Mouse (Mus musculus): ENCODE results near the gene Sec11a. TPM values are rescaled to one million over a fixed set of nuclear protein-coding genes. Genes with fewer than 3 reads are reported as not detected.
A peak's percentile ranks its signal among the peaks of the same experiment; 100 is the strongest.
"Not testable (repeated sequence)": the region's sequence is repeated elsewhere in the genome, so short reads cannot be mapped to it uniquely, and the experiment has no call there.

Sec11a gene
- total RNA-seq (2015; ENCODE audit: low replicate concordance) (59.5 and 114 TPM in 2 replicates), total RNA-seq (2017; ENCODE audit: low replicate concordance) (60.1 and 88.2 TPM in 2 replicates)

GRCm38 (mm10) chr7:80947445-80948350 lies at the start of gene Sec11a:
Gene Sec11a (minus strand): TSS chr7:80947780.
- peak; percentile 99 for ATAC-seq (replicated peaks; ENCODE audit: low FRiP score, poor library complexity, severe bottlenecking)

DNA sequence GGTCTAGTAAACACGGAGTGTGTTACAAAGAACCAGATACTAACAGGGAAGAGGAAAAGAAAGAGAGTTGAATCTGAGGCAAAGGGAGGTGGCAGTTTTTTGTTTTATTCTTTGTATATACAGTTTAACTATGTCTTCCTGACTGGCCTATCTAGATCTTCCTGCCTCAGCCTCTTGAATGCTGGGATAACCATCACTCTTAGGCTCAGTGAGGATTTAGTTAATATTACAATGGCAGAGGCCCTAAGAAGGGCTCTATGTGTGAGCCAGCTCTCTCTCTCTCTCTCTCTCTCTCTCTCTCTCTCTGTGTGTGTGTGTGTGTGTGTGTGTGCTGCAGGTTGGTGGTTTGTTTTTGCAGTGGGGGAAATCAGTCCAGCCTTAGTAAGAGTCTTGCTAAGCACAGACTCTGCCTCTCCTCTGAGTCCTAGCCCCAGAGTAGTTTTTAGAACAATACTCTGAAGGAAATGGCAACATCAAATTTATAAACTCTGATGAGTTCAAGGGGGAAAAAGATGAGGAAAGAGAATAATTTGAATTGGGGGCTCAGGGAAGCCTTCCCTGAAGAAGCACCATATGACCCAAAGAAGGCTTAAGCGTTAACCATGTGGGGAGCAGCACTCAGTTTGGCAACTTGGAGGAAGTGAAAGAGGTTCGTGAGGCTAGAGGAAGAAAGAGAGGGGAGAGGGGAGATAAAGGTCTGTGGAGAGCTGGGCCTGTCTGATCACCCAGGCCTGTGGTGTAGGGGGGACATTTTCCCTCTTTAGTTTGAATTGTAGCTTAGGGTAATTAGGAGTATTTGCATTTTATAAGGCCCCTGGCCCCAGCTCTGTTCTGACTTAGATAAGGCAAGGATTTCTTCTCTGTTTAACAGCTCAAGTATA lies 47.9 kb upstream of the Sec11a start:
- no peak for ATAC-seq (replicated peaks; ENCODE audit: low FRiP score, poor library complexity, severe bottlenecking)

- ATAC-seq (replicated peaks; ENCODE audit: low FRiP score, poor library complexity, severe bottlenecking) = no peak
These were observed 47.1 kb upstream of the Sec11a start for GRCm38 (mm10) chr7:80994663-80995005.

DNA sequence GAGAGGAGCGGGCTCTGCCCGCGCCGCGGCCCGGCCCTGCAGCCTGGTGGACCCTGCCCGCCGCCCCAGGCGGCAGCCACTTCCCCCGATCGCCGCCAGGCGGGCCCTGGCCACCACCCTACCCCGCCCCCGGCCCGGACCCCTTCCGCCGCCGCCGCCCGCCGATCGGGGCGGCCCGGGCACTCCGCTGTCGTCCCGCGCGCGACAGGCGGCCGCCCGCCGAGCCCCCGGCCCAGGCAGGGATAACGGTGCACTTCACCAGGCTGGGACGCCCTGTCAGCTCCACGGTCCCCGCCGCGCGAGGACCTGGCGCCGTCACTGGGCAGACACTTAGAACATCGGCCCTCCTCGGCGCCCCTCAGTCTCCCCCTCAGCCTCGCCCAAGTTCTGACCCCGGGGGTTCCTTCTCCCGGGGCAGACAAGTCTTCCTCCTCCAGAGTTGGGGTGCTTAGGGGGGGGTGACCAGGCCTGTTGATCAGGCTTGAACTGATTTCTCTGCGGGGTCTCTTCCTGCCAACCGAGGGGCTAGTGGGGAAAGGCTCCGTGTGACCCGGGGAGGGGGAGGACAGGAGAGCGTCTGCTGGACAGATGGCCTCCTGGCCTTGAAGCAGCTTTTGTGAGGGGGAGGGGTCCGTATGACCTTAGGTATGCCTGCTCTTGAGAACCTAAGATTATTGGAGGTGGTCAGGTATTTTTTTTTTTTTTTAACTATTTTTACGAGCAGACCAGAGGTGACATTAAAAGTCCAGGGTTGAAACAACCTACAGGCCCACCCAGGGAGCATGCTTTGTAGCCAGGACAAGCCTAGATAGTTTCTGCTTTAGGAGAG lies 46.5 kb upstream of the Sec11a start:
- peak; percentile 13 for ATAC-seq (replicated peaks; ENCODE audit: low FRiP score, poor library complexity, severe bottlenecking)

DNA sequence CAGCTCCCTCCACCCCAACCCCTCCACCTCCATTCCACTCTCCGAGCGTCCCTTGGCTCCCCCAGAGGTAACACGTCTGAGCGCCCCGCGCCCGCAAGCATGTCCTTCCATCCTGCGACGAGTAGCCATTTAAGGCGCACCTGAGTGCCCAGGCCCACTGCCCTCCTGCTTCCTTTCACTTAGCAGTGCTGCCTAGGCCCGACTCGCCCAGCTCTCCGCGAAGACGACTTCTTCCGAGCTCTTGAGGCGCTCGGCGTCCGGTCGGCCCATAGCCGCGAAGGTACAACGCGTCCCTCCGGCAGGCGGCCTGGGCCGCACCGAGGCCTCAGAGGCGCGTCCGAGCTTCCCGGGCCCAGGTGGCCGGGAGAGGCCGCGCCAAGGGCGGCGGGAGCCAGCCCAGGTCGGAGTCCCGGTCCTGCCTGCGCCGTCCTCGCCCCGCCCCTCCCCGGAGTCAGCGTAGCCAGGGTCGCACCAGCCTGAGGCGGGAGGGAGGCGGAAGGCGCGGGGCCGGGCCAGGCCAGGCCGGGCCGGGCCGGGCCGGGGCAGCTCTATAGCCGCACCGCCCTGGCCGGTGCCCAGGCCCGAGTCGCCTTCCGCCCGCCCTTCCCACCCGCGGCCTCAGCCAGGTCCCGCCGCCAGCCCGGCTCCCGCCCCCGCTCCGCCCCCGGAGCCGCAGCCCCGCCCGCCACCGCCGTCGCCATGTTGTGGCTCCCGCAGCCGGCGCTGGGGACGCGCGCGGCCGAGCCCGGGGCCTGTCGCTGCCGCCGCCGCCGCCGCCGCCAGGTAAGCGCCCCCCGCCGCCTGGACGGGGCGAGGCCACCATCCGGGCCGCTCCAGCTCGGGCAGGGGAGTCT lies 45.6 kb upstream of the Sec11a start, which contains the start of gene Zfp592:
TSS of gene Zfp592 (plus strand) at position 702 of the 854 bp plus-strand sequence.
- ATAC-seq (replicated peaks; ENCODE audit: low FRiP score, poor library complexity, severe bottlenecking) = peak; percentile 75

- ATAC-seq (replicated peaks; ENCODE audit: low FRiP score, poor library complexity, severe bottlenecking) = no peak
These were observed 45.0 kb upstream of the Sec11a start for GRCm38 (mm10) chr7:80992631-80992979.

- no peak for ATAC-seq (replicated peaks; ENCODE audit: low FRiP score, poor library complexity, severe bottlenecking)
These were observed 44.5 kb upstream of the Sec11a start for GRCm38 (mm10) chr7:80992063-80992462.

DNA sequence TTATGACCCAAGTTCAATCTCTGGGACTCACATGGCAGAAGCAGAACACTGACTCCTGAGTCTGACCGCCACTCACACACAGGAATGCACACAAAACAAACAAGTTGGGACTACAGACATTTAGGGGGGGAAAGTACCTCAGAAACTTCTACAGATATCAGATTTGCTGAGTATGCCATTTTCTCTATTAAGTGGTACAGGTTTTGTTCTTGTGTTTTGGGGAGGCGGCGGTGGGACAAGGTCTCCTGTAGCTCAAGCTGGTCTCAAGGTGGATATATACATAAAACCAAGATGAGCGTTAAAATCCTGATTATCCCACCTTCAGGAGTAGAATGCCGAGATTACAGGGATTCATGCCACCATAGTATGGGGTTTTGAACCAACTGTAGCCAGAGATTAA lies 44.0 kb upstream of the Sec11a start:
- ATAC-seq (replicated peaks; ENCODE audit: low FRiP score, poor library complexity, severe bottlenecking) = no peak

DNA sequence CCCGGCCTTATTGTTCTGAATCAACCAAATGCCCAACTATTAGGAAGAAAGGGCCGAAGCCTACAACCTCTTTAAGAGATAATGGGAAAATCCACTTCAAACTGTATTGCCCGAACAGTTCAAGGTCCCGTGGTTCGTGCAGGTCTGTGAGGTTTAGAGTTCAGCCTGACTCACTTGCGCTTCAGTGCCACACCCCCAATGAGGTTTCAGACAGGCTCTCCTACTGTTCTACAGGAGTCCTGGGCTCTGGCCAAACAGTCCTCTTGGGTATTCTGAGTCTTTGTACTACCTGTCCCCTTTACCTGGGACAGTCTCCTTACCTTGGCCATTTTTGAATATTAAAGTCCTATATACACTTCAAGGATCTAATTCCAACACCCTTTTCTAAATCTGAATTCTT lies 42.7 kb upstream of the Sec11a start:
- ATAC-seq (replicated peaks; ENCODE audit: low FRiP score, poor library complexity, severe bottlenecking) = no peak

DNA sequence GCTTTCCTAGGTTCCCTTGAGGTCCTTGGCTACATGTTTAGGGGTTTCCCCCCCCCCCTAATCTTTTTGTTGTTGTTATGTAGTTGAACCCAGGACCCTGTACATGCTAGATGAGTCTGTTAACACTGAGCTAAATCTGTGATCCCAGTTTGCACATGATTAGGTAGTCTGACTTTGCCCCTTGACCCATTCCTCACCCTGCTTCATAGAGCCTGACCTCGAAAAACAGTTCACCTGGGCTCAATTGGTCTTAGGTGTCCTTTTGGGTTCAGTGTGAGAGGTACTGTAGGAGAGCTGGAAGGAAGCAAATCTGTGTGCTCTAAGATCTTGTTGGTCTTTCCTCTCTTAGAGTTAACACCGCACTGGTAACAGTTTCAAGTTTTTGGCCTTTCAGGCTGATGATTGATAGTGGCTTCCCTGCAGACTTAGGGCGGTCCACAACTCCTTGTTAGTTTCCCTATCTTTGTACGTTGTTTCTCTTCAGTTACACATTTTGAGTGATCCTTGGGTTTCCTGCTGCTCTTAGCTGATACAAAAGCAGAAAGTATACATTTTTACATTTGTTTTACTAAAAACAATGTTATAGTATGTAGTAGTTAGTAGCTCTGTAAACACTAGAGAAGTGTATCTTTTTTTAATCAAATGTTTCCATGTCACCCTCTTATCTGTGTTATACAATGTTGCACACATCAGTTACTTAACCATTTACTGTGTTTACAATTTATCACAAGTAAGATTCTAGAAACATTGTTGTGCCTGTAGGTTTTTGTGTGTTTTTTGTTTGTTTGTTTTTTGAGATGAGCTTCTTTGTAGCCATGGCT lies 40.4 kb upstream of the Sec11a start:
- 0 out of 2 replicates have a peak, but pooled peaks have one; percentile 16 for ATAC-seq (replicated peaks; ENCODE audit: low FRiP score, poor library complexity, severe bottlenecking)

DNA sequence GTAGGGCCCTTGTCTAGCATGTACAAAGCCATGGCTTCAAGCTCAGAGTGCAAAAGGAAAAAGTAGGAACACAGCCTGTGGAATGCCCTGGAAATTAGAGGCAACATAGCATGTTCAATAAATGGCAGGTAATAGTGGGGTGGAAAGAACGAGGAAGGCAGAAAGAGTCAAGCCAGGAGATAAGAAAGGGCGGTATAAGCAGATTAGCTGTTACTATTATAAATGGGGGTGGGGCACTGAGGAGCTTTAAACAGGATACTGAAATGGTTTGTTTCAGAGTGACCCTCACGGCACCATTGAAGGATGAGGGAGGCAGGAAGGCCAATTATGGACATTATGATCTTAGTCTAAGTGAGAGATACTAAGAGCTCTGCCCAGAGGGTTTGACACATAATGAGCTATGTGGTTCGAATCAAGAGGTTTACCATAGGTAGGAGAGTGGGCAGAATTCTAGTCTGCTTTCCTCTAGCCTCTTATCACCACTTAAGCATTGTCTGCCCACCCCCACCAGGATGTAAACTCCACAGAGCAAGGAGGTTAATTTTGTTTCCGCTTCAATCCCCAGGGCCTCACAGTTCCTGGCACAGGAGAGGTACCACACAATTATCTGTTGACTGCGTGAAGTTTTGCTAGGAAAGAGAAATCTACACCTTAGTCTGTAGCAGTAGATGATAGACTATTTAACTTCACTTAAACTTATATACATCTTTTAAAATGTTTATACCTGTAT lies 39.0 kb upstream of the Sec11a start:
- ATAC-seq (replicated peaks; ENCODE audit: low FRiP score, poor library complexity, severe bottlenecking) = peak; percentile 50; the same call in 1 of the 2 replicates

- no peak for ATAC-seq (replicated peaks; ENCODE audit: low FRiP score, poor library complexity, severe bottlenecking)
These were observed 33.0 kb upstream of the Sec11a start for GRCm38 (mm10) chr7:80980566-80980965.

DNA sequence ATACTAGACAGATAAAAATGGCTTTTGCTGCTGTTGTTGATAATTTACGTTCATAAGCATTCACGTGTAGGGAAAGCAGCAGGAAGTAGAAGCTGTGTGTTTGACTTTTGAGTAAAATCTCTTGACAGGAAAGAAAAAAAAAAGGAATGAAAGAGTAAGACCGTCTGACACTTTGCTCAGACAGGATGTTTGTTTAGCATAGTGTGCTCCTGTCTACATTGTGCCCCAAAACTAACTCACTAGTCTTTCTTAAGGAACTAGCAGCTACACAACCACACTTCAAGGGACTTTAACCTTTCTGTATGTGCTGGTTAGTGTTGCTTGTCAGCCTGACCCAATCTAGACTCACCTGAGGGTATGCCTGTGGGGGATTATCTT lies 26.0 kb upstream of the Sec11a start:
- not testable (repeated sequence) for ATAC-seq (replicated peaks; ENCODE audit: low FRiP score, poor library complexity, severe bottlenecking)

DNA sequence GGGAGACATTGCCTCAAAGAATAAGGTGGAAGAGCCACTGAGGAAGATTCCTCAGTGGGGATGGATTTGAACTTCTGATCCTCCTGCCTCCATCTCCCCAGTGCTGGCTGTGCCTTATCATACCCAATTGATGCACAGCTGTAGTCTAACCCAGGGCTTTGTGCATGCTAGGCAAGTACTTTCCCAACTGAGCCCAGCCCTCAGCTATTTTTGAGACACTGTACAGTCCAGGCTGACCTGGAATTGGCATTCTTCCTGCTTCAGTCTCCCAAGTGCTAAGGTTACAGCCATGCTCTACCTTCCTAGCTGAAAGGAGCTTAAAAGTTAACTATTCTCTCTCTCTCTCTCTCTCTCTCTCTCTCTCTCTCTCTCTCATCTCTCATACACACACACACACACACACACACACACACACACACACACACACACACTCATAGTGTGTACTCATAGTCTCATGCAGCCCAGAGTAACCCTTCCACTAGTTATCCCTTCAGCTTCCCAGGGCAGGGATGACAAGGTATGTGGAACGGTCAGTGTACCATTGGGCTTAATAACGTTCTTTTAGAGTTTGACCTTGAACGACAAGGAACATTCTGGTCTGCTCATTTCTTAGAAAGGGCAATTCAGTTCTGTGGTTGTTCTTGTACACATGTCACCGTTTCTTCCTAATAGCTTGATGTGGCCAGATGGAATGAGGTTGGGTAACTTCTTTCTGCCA lies 25.5 kb upstream of the Sec11a start:
- 0 out of 2 replicates have a peak, but pooled peaks have one; percentile 25 for ATAC-seq (replicated peaks; ENCODE audit: low FRiP score, poor library complexity, severe bottlenecking)

DNA sequence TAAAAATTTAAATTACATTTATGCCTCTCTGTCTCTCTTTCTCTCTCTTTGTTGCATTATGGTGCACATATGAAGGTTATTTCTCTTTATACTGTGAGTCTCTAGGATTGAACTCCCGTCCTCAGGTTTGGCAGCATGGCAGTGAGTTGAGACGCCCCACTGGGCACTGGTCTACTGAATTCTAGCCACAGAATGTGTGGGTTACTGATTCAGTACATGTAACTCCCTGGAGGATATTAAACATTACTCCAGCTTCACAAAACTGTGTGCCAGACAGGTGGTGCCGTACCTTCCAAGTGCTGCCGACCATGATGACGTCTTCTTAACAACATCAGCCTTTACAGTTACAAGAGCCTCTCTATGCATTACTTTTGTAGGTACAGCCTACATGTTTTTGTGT lies 24.5 kb upstream of the Sec11a start:
- no peak for ATAC-seq (replicated peaks; ENCODE audit: low FRiP score, poor library complexity, severe bottlenecking)

GRCm38 (mm10) chr7:80971419-80971818 lies 23.8 kb upstream of the Sec11a start:
- no peak for ATAC-seq (replicated peaks; ENCODE audit: low FRiP score, poor library complexity, severe bottlenecking)

DNA sequence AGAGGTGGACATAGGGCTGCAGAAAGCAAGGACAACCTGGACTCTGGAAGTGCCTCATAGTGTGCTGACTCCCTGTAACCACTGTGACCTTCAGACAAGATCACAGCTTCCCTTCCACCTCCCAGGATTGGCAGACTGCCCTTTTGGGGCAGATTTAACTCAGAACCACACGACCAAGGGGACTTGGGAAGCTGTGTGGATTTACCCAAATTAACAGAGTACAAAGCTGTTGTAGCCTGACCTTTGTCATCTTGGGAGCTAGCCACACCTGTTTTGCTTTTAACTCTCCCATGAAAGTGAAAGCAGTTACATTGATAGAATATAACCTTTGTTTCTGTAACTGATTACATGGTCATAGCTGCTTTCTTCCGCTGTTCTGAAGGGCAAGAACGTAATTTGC lies 23.3 kb upstream of the Sec11a start:
- no peak for ATAC-seq (replicated peaks; ENCODE audit: low FRiP score, poor library complexity, severe bottlenecking)
